Mouse (Mus musculus): Measurements from ENCODE around the gene Gjb6. TPM values are rescaled to one million over a fixed set of nuclear protein-coding genes. Genes with fewer than 3 reads are reported as not detected.

The Gjb6 gene
- total and polyA plus RNA-seq, 3 experiments, result not detected

DNA sequence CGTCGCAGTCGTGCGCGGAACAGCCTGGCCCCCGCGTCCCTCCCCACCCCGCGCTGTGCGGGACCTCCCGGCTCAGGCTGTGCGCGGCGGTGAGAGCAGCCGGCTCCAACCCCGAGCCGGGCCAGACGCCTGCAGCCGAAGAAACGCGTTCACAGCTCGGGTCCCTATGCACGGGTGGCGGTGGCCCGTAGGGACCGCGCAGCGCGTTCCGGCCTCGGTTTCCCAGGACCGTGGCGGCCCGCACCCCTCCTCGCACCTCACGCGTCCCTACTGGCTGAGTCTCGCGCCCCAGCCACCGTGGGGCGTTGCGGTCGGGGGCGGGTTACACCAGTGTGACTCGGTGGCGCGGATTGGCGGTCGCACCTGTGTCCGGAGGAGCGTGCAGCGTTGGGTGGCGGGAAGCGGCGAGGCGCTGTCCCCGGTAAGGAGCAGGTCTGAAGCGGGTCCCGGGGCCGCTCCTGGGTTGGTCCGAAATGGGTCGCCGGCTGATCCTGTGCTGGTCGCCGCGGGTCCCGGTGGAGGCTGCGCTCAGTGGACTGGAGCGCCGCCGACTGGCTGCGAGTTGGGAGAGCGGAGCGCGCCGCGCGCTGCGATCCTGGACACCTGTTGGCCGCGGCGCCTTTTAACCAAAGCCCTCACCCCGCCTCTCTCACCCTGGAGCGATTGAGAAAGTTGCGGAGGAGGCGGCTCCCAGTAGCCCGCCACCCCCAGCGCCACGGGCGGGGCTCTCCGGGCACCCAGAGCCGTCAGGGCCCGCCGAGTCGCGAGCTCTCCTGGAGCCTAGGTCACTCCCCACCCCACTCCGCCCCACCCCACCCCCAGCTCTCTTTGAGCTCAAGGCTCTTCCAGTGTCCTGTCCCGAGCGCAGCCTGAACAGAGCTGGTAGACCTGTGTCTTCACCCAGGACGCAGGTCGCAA is 29.0 kb downstream of the Gjb6 start, which contains the start of gene Gjb2:
Gjb2 (minus strand) TSS at position 597 of the 918 bp plus-strand sequence.
- Histone ChIP-seq H3K4me3 (replicated peaks in 1 of 3; ENCODE audit: low read depth in 2 of 3, low read length in 2 of 3, poor library complexity in 1 of 3) (no peak within 1 kb of the TSS), H3K4me2 (ENCODE audit: insufficient read depth, low read depth, poor library complexity, severe bottlenecking) (no peak within 1 kb of the TSS), H3K9ac (ENCODE audit: insufficient read depth, low read depth) (no peak within 1 kb of the TSS), H3K36me3 (replicated peaks in 1 of 2; ENCODE audit: control insufficient read depth in 1 of 2, insufficient read depth in 1 of 2, low read length in 1 of 2) (no peaks in the 10 kb centered on the region), H3K4me1 (ENCODE audit: control insufficient read depth in 1 of 2, insufficient read depth in 2 of 2) (no peaks in the 10 kb centered on the region), H3K27ac (ENCODE audit: insufficient read depth, low read depth) (no peak within 1 kb of the TSS), H3K9me3 (replicated peaks; ENCODE audit: low read length) (peaks cover 4% of the 10 kb centered on the region), H3K79me2 (replicated peaks; ENCODE audit: control insufficient read depth, extremely low read depth, insufficient read depth, poor library complexity, severe bottlenecking) (no peaks in the 10 kb centered on the region), H3K27me3 (replicated peaks) (no peaks in the 10 kb centered on the region)
- TF ChIP-seq TBP (conservative IDR thresholded peaks at IDR 0.05; ENCODE audit: low read depth, low read length) (no peak), NRF1 (IDR thresholded peaks at IDR 0.05; ENCODE audit: low read depth, low read length) (no peak), ZC3H11A (IDR thresholded peaks at IDR 0.05; ENCODE audit: low read depth, low read length) (no peak), TCF12 (IDR thresholded peaks at IDR 0.05; ENCODE audit: low read depth, low read length) (no peak), NELFE (IDR thresholded peaks at IDR 0.05; ENCODE audit: low read depth, low read length) (no peak), MAZ (IDR thresholded peaks at IDR 0.05; ENCODE audit: low read depth, low read length) (no peak), RCOR1 (conservative IDR thresholded peaks at IDR 0.05; ENCODE audit: low read depth, low read length) (no peak), ZKSCAN1 (IDR thresholded peaks at IDR 0.05; ENCODE audit: borderline replicate concordance, low read depth, low read length) (no peak), HCFC1 (IDR thresholded peaks at IDR 0.05; ENCODE audit: low read depth, low read length) (no peak), MAX (IDR thresholded peaks at IDR 0.05; ENCODE audit: low read length) (no peak), JUN (IDR thresholded peaks at IDR 0.05; ENCODE audit: insufficient read depth, low read depth, low read length) (no peak), MEF2A (IDR thresholded peaks at IDR 0.05; ENCODE audit: borderline replicate concordance, low read depth, low read length) (no peak), E2F4 (IDR thresholded peaks at IDR 0.05; ENCODE audit: insufficient replicate concordance, low read depth, low read length) (no peak), BHLHE40 (IDR thresholded peaks at IDR 0.05; ENCODE audit: low read depth, low read length) (no peak), EP300 (IDR thresholded peaks at IDR 0.05; ENCODE audit: low read length) (no peak), SIN3A (IDR thresholded peaks at IDR 0.05; ENCODE audit: low read length) (no peak), KAT2A (IDR thresholded peaks at IDR 0.05; ENCODE audit: insufficient replicate concordance, low read length) (no peak), POLR2A (IDR thresholded peaks at IDR 0.05; ENCODE audit: low read depth, low read length) (no peak), USF1 (IDR thresholded peaks at IDR 0.05; ENCODE audit: low read depth, low read length) (no peak), SMC3 (IDR thresholded peaks at IDR 0.05; ENCODE audit: low read depth, low read length) (no peak)
- no peak for DNase-seq (ENCODE audit: extremely low read depth)
- dilution Hi-C loops (cut with MboI; ENCODE audit: extremely low pct_ligation_motif_present, extremely low pct_unique_long_range_greater_than_20kb, low sequenced_read_pairs), result no loop called here
- in situ Hi-C loops (cut with MboI; ENCODE audit: low pct_ligation_motif_present, low pct_unique_long_range_greater_than_20kb, low sequenced_read_pairs), result no loop called here

Measured in CH12.LX (cell line).